8 mouse cellular contexts compared by ENCODE assay signal in genomic region chr7:118304812-118305211, GRCm38 (mm10).
A peak's percentile ranks its signal among the peaks of the same experiment; 100 is the strongest.
DNase-seq lines count a peak whose midpoint lies in the region; ATAC-seq lines count a peak whose summit lies in the region.

No protein-coding gene starts in this region.

- whole genome bisulfite sequencing in forebrain, embryonic 16.5 days, result 0% methylated on average over 8 of the region's 8 CpGs
- 1% methylated on average over 8 of the region's 8 CpGs for WGBS in hindbrain, embryonic 12.5 days

- H3K9me3 ChIP-seq in forebrain, embryonic 16.5 days (ENCODE audit: control insufficient read depth, low read length), result no peaks in the 10 kb centered on the region
- H3K9me3 ChIP-seq in hindbrain, embryonic 12.5 days (replicated peaks), result no peaks in the 10 kb centered on the region

- H3K27me3 ChIP-seq in forebrain, embryonic 16.5 days (replicated peaks; ENCODE audit: control insufficient read depth, insufficient read depth, low read length), result no peaks in the 10 kb centered on the region
- no peaks in the 10 kb centered on the region for H3K27me3 ChIP-seq in hindbrain, embryonic 12.5 days

- H3K27ac ChIP-seq in forebrain, embryonic 16.5 days (ENCODE audit: low read length), result no peak overlapping the region
- H3K27ac ChIP-seq in hindbrain, embryonic 12.5 days, result no peak overlapping the region

- ATAC-seq in forebrain, embryonic 16.5 days, result peak; percentile 81
- ATAC-seq in hindbrain, embryonic 12.5 days (ENCODE audit: low FRiP score), result peak; percentile 66; the same call in 1 of the 2 replicates

- H3K9ac ChIP-seq in forebrain, embryonic 16.5 days (replicated peaks; ENCODE audit: low read depth, low read length), result no peak overlapping the region
- H3K9ac ChIP-seq in hindbrain, embryonic 12.5 days, result no peak overlapping the region

- no peak overlapping the region for H3K4me2 ChIP-seq in forebrain, embryonic 16.5 days (ENCODE audit: low read length)
- H3K4me2 ChIP-seq in hindbrain, embryonic 12.5 days (replicated peaks), result no peak overlapping the region; the same call in 1 of the 2 replicates

- H3K36me3 ChIP-seq in forebrain, embryonic 16.5 days (ENCODE audit: control insufficient read depth, insufficient read depth), result no peaks in the 10 kb centered on the region
- H3K36me3 ChIP-seq in hindbrain, embryonic 12.5 days, result no peaks in the 10 kb centered on the region

- peak; percentile 87 for DNase-seq in MN1 (ENCODE audit: low spot score)
- peak; percentile 71 for DNase-seq in cerebellum, adult 11 months
- peak; percentile 61 for DNase-seq in layer of hippocampus, adult 9-11 months
- peak; percentile 55 to 79 for DNase-seq in lung, postnatal 4 days
- DNase-seq in right cerebral cortex, adult 18-20 months, result peak; percentile 67
- peak; percentile 50 to 63 for DNase-seq in urinary bladder, adult 18-20 months (ENCODE audit: low spot score in 2 of 2)

- H3K4me3 ChIP-seq in forebrain, embryonic 16.5 days (replicated peaks; ENCODE audit: low read length), result no peak overlapping the region
- H3K4me3 ChIP-seq in hindbrain, embryonic 12.5 days, result no peak overlapping the region

- no peaks in the 10 kb centered on the region; the same call in 1 of the 2 replicates for H3K4me1 ChIP-seq in forebrain, embryonic 16.5 days (replicated peaks; ENCODE audit: control insufficient read depth, insufficient read depth, low read length)
- H3K4me1 ChIP-seq in hindbrain, embryonic 12.5 days, result peaks cover 6% of the 10 kb centered on the region
